Comparison of ENCODE assay signal across 10 mouse cellular contexts in genomic region chr1:39976847-39977744, GRCm38 (mm10).
A peak's percentile ranks its signal among the peaks of the same experiment; 100 is the strongest.
DNase-seq lines count a peak whose midpoint lies in the region; ATAC-seq lines count a peak whose summit lies in the region.
"Had no signal": no experiment of that assay in that cellular context is flagged by ENCODE, and none has a peak within 500 bp of the region (broad histone marks: within the 10 kb centered on the region; RNA-seq: fewer than 3 reads in every experiment).

No protein-coding gene starts in this region.

- no peaks in the 10 kb centered on the region for H3K27me3 ChIP-seq in forebrain, embryonic 11.5 days (ENCODE audit: control insufficient read depth, insufficient read depth, low read length)
- no peaks in the 10 kb centered on the region for H3K27me3 ChIP-seq in forebrain, embryonic 10.5 days (ENCODE audit: poor library complexity, severe bottlenecking)
- no peaks in the 10 kb centered on the region for H3K27me3 ChIP-seq in intestine, embryonic 14.5 days (replicated peaks; ENCODE audit: control insufficient read depth, insufficient read depth, low read length)
- H3K27me3 ChIP-seq: liver, embryonic 13.5 days had no signal

- no peaks in the 10 kb centered on the region for H3K4me1 ChIP-seq in forebrain, embryonic 11.5 days (replicated peaks; ENCODE audit: control insufficient read depth, insufficient read depth, low read length)
- no peaks in the 10 kb centered on the region for H3K4me1 ChIP-seq in forebrain, embryonic 10.5 days
- no peaks in the 10 kb centered on the region for H3K4me1 ChIP-seq in intestine, embryonic 14.5 days (replicated peaks; ENCODE audit: control insufficient read depth, insufficient read depth, low read length)
- H3K4me1 ChIP-seq: liver, embryonic 13.5 days had no signal

- DNase-seq in forebrain, embryonic 11.5 days (ENCODE audit: low spot score), result no peak
- no peak for DNase-seq in forebrain, embryonic 10.5 days (ENCODE audit: extremely low spot score, low spot score)
- DNase-seq in retina, embryonic 14.5 days (ENCODE audit: low spot score), result peak; percentile 24
- DNase-seq in retina, postnatal 1 day, result no peak
- no peak for DNase-seq in intestine, embryonic 14.5 days (ENCODE audit: low spot score)
- no peak for DNase-seq in adrenal gland, postnatal 14 days
- DNase-seq in kidney, postnatal 36 days, result no peak
- DNase-seq in urinary bladder, postnatal 10 days (ENCODE audit: low spot score), result no peak
- DNase-seq: liver, embryonic 13.5 days; thymus, adult 2 months had no signal

- 0 out of 2 replicates have a peak, but pooled peaks have one; percentile 24 for ATAC-seq in forebrain, embryonic 11.5 days (replicated peaks; ENCODE audit: low FRiP score)
- 0 out of 2 replicates have a peak, but pooled peaks have one; percentile 23 for ATAC-seq in intestine, embryonic 14.5 days (replicated peaks; ENCODE audit: low FRiP score, low TSS enrichment, low read depth)

- H3K27ac ChIP-seq in forebrain, embryonic 11.5 days (ENCODE audit: low read depth, low read length), result no peak overlapping the region
- H3K27ac ChIP-seq in forebrain, embryonic 10.5 days, result no peak overlapping the region
- no peak overlapping the region for H3K27ac ChIP-seq in intestine, embryonic 14.5 days (ENCODE audit: low read depth)
- H3K27ac ChIP-seq: liver, embryonic 13.5 days had no signal

- no peak overlapping the region for H3K9ac ChIP-seq in forebrain, embryonic 11.5 days (ENCODE audit: low read length)
- H3K9ac ChIP-seq in intestine, embryonic 14.5 days (ENCODE audit: low read length), result no peak overlapping the region
- H3K9ac ChIP-seq: liver, embryonic 13.5 days had no signal

- no peaks in the 10 kb centered on the region for H3K9me3 ChIP-seq in forebrain, embryonic 11.5 days (ENCODE audit: control insufficient read depth, low read length)
- H3K9me3 ChIP-seq in forebrain, embryonic 10.5 days, result no peaks in the 10 kb centered on the region
- H3K9me3 ChIP-seq in intestine, embryonic 14.5 days (ENCODE audit: control insufficient read depth, low read length), result no peaks in the 10 kb centered on the region
- H3K9me3 ChIP-seq: liver, embryonic 13.5 days had no signal

- no peak overlapping the region for H3K4me3 ChIP-seq in forebrain, embryonic 11.5 days (ENCODE audit: low read depth, low read length)
- H3K4me3 ChIP-seq in forebrain, embryonic 10.5 days, result no peak overlapping the region
- H3K4me3 ChIP-seq in intestine, embryonic 14.5 days (ENCODE audit: low read depth, low read length), result no peak overlapping the region
- H3K4me3 ChIP-seq: liver, embryonic 13.5 days had no signal

- peaks cover 10% of the 10 kb centered on the region; the same call in 1 of the 2 replicates for H3K36me3 ChIP-seq in forebrain, embryonic 11.5 days (ENCODE audit: control insufficient read depth, insufficient read depth, low read length)
- peaks cover 88% of the 10 kb centered on the region for H3K36me3 ChIP-seq in forebrain, embryonic 10.5 days (replicated peaks)
- peaks cover 83% of the 10 kb centered on the region for H3K36me3 ChIP-seq in intestine, embryonic 14.5 days (ENCODE audit: control insufficient read depth, insufficient read depth, low read length)

- 82% methylated on average over 11 of the region's 11 CpGs for WGBS in forebrain, embryonic 11.5 days
- WGBS in forebrain, embryonic 10.5 days, result 91% methylated on average over 11 of the region's 11 CpGs
- 74% methylated on average over 11 of the region's 11 CpGs for WGBS in intestine, embryonic 14.5 days

- H3K4me2 ChIP-seq in forebrain, embryonic 11.5 days (ENCODE audit: low read depth, low read length, severe bottlenecking), result no peak overlapping the region
- H3K4me2 ChIP-seq in intestine, embryonic 14.5 days (ENCODE audit: low read length), result no peak overlapping the region
- H3K4me2 ChIP-seq: liver, embryonic 13.5 days had no signal
